Mouse (Mus musculus) spleen, adult 10 weeks (tissue): ENCODE measurements around the gene Vwa3b. TPM values are rescaled to one million over a fixed set of nuclear protein-coding genes. Genes with fewer than 3 reads are reported as not detected.

ENCODE experiments used
- polyA plus RNA-seq: library from polyadenylated mRNA; stranded (reverse); fragments of 350-450 nt; fragmentation: Illumina TruSeq; extraction: RNeasy Lipid Tissue Mini Kit (QIAGEN cat#74804); gene quantifications from one replicate; pipeline ENCODE4 v1.2.3, GENCODE M21; 2015; ENCODE audit warnings: low replicate concordance; ENCODE audit not compliant: insufficient read depth

Gene Vwa3b
- polyA plus RNA-seq = 1.9 TPM

DNA sequence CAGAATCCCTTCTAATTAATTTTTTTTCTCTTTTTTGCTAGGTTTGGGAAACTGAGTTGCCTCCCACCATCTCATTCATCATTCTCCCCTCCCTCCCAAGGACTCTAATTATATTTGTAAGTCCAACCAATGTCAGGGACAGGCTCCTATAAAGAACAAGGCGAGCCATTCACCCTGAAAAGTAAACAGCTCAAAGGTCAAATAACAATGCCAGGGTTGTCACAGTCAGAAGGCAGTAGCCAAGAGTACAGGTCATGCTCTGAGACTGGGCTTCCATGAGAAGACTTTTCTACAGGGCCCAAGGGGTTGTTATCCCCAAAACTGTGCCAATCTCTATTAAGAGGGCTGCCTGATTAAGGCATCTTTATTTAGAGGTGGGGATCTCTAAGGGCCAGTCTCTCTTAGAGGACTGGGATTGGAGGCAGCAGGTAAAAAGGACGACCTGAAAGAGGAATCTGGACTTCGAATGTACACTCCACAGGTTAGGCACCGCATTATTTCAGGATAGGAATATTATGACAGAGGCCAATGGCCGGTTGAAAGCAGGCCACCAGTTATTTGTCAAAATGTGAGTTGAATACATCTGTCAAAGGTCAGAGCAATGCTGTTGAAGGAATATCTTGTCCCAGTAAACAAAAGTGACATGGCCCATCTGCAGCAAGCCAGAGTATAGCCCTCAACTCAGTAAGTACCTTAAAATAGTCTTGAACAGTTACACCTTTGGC lies at the start of gene Vwa3b:
Gene Vwa3b, plus strand, starts transcription at position 635 of the 725 bp plus-strand sequence.

DNA sequence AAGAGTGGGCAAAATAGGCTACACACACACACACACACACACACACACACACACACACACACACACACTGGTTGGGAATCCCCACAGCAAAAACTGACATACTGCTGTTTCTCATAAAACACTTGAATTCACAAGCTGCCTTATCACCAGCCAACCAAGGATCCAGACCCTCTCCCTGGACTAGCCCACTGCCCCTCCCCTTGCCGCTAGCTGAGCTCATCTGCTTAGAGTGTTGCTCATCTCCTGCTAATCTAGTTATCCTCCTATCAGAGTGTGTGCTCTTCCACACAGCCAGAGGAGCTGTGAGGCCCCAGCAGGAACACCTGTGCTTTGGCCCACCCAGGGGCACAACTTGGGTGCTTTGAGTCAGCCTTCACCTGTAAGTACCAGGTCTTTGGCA lies 187.7 kb downstream of the Vwa3b start, which contains the start of gene Cnga3:
Gene Cnga3, plus strand, starts transcription at position 291 of the 400 bp plus-strand sequence.

Other genes with a start within 250 kb of the Vwa3b start
- 61.1 TPM for gene Tmem131, start 82.9 kb upstream of the Vwa3b start, polyA plus RNA-seq
- 0.70 TPM for gene Cnga3, start 187.8 kb downstream of the Vwa3b start, polyA plus RNA-seq